In genomic region chr5:77099317-77099996, GRCm38 (mm10) we compare ENCODE assay signal across 13 mouse cellular contexts. TPM values are rescaled to one million over a fixed set of nuclear protein-coding genes. Genes with fewer than 3 reads are reported as not detected.
DNase-seq lines count a peak whose midpoint lies in the region; ATAC-seq and TF ChIP-seq lines count a peak whose summit lies in the region.
"Had no signal": no experiment of that assay in that cellular context is flagged by ENCODE, and none has a peak within 500 bp of the region (broad histone marks: within the 10 kb centered on the region; RNA-seq: fewer than 3 reads in every experiment).

No protein-coding gene starts in this region.

- H3K4me3 ChIP-seq in lung, postnatal 0 days (ENCODE audit: low read depth, low read length) = no peak overlapping the region
- H3K4me3 ChIP-seq in lung, adult 2 months (replicated peaks; ENCODE audit: extremely low read depth, low read depth, low read length) = no peak overlapping the region
- H3K4me3 ChIP-seq in heart, embryonic 10.5 days = peak overlapping the region; percentile 15; the same call in 1 of the 2 replicates
- H3K4me3 ChIP-seq in midbrain, embryonic 14.5 days (replicated peaks; ENCODE audit: low read depth, low read length) = no peak overlapping the region
- H3K4me3 ChIP-seq: left cerebral cortex, adult 2 months; liver, embryonic 15.5 days; stomach, embryonic 15.5 days had no signal

- ATAC-seq in lung, postnatal 0 days = peak; percentile 30
- ATAC-seq in midbrain, embryonic 14.5 days (ENCODE audit: low FRiP score, low TSS enrichment) = no peak
- ATAC-seq: hindbrain, postnatal 0 days had no signal

- TF ChIP-seq CTCF in lung, postnatal 0 days (IDR thresholded peaks at IDR 0.05) = no peak
- TF ChIP-seq CTCF in lung, adult 2 months (IDR thresholded peaks at IDR 0.05; ENCODE audit: insufficient read depth, low read length) = no peak

- no peak overlapping the region for H3K9ac ChIP-seq in lung, postnatal 0 days (replicated peaks; ENCODE audit: low read depth)
- no peak overlapping the region for H3K9ac ChIP-seq in midbrain, embryonic 14.5 days (replicated peaks; ENCODE audit: low read length)
- H3K9ac ChIP-seq: liver, embryonic 15.5 days; stomach, embryonic 15.5 days had no signal

- H3K4me1 ChIP-seq in lung, postnatal 0 days (ENCODE audit: insufficient read depth, low read depth, low read length) = peaks cover 19% of the 10 kb centered on the region
- H3K4me1 ChIP-seq in lung, adult 2 months (ENCODE audit: control insufficient read depth, insufficient read depth, low read length) = peaks cover 9% of the 10 kb centered on the region
- peaks cover 61% of the 10 kb centered on the region for H3K4me1 ChIP-seq in heart, embryonic 10.5 days
- H3K4me1 ChIP-seq in midbrain, embryonic 14.5 days (ENCODE audit: control insufficient read depth, insufficient read depth, low read length) = 0 out of 2 replicates have a peak, but pooled peaks cover 6% of the 10 kb centered on the region
- H3K4me1 ChIP-seq: stomach, embryonic 15.5 days had no signal

- no peak for TF ChIP-seq POLR2A in lung, adult 2 months (IDR thresholded peaks at IDR 0.05; ENCODE audit: borderline replicate concordance, extremely low read depth, low read depth, low read length)

- H3K4me2 ChIP-seq in lung, postnatal 0 days (replicated peaks; ENCODE audit: low read depth, low read length) = no peak overlapping the region
- H3K4me2 ChIP-seq in midbrain, embryonic 14.5 days (ENCODE audit: low read length) = no peak overlapping the region
- H3K4me2 ChIP-seq: liver, embryonic 15.5 days; stomach, embryonic 15.5 days had no signal

- WGBS in lung, postnatal 0 days = 37% methylated on average over 11 of the region's 11 CpGs
- 27% methylated on average over 11 of the region's 11 CpGs for WGBS in lung, adult 2 months
- WGBS in heart, embryonic 10.5 days = 29% methylated on average over 11 of the region's 11 CpGs
- WGBS in midbrain, embryonic 14.5 days = 82% methylated on average over 11 of the region's 11 CpGs

- no peaks in the 10 kb centered on the region for H3K27me3 ChIP-seq in lung, postnatal 0 days (replicated peaks; ENCODE audit: insufficient read depth, low read length)
- H3K27me3 ChIP-seq in heart, embryonic 10.5 days (ENCODE audit: insufficient read depth, poor library complexity, severe bottlenecking) = peaks cover 22% of the 10 kb centered on the region
- H3K27me3 ChIP-seq in midbrain, embryonic 14.5 days (ENCODE audit: control insufficient read depth, insufficient read depth, low read length) = peaks cover 26% of the 10 kb centered on the region
- H3K27me3 ChIP-seq: stomach, embryonic 15.5 days had no signal

- peak; percentile 53 for DNase-seq in lung, postnatal 0 days (ENCODE audit: low spot score)
- no peak for DNase-seq in lung, adult 2 months
- DNase-seq in heart, embryonic 10.5 days (ENCODE audit: low spot score) = peak; percentile 83
- DNase-seq in kidney, postnatal 36 days = peak; percentile 52 to 56
- DNase-seq in midbrain, embryonic 14.5 days = no peak
- DNase-seq in layer of hippocampus, adult 9-10 months (ENCODE audit: low spot score) = no peak
- DNase-seq in thymus, postnatal 4 days = no peak
- DNase-seq: adrenal gland, adult 8-10 months; cerebellum, adult 2 months had no signal

- peak; percentile 73 for TF ChIP-seq EP300 in lung, postnatal 0 days (IDR thresholded peaks at IDR 0.05)

- peak overlapping the region; percentile 58 for H3K27ac ChIP-seq in lung, postnatal 0 days (ENCODE audit: low read length)
- peak overlapping the region; percentile 60; the same call in 1 of the 2 replicates for H3K27ac ChIP-seq in heart, embryonic 10.5 days
- H3K27ac ChIP-seq in midbrain, embryonic 14.5 days (replicated peaks; ENCODE audit: low read depth, low read length) = no peak overlapping the region
- H3K27ac ChIP-seq: hindbrain, postnatal 0 days; left cerebral cortex, adult 2 months; liver, embryonic 15.5 days; stomach, embryonic 15.5 days had no signal

- H3K9me3 ChIP-seq in lung, postnatal 0 days (ENCODE audit: low read length) = no peaks in the 10 kb centered on the region
- no peaks in the 10 kb centered on the region for H3K9me3 ChIP-seq in heart, embryonic 10.5 days
- no peaks in the 10 kb centered on the region for H3K9me3 ChIP-seq in midbrain, embryonic 14.5 days (ENCODE audit: control insufficient read depth, low read length)
- H3K9me3 ChIP-seq: liver, embryonic 15.5 days; stomach, embryonic 15.5 days had no signal

- no peaks in the 10 kb centered on the region for H3K36me3 ChIP-seq in lung, postnatal 0 days (ENCODE audit: insufficient read depth, low read length)
- H3K36me3 ChIP-seq in heart, embryonic 10.5 days = no peaks in the 10 kb centered on the region
- no peaks in the 10 kb centered on the region for H3K36me3 ChIP-seq in midbrain, embryonic 14.5 days (ENCODE audit: control insufficient read depth, insufficient read depth, low read length)
- H3K36me3 ChIP-seq: liver, embryonic 15.5 days; stomach, embryonic 15.5 days had no signal

RNA-seq across cellular contexts. Expression of gene Hopx, which starts 15.5 kb away (rescaled TPM):
- 49.0 and 49.5 TPM in 2 replicates for polyA plus RNA-seq in lung, postnatal 0 days (2015; fragmentation: Nextera tagmentation; extraction: Ambion mirVana)
- 592 and 698 TPM in 2 replicates for polyA plus RNA-seq in lung, adult 2 months (2012; rRNA removed)
- polyA plus RNA-seq in heart, embryonic 10.5 days (2016; fragmentation: Nextera tagmentation; extraction: Ambion mirVana) = 6.7 and 11.5 TPM in 2 replicates
- polyA plus RNA-seq in midbrain, embryonic 14.5 days (2014; fragmentation: Nextera tagmentation; extraction: Ambion mirVana) = 0.82 and 0.93 TPM in 2 replicates

Comparison
In these comparisons a context has a peak if more than half of its experiments do, and no peak if none do; other contexts are left out.
1. DNase-seq: peak in lung, postnatal 0 days (single experiment), heart, embryonic 10.5 days (single experiment) and kidney, postnatal 36 days (2 of 2); none in lung, adult 2 months (single experiment), midbrain, embryonic 14.5 days (single experiment), layer of hippocampus, adult 9-10 months (single experiment) and thymus, postnatal 4 days (single experiment).
2. RNA of gene Hopx, which starts 15.5 kb away (polyA plus RNA-seq): 592 to 698 TPM in lung, adult 2 months; 49.0 to 49.5 TPM in lung, postnatal 0 days, 6.7 to 11.5 TPM in heart, embryonic 10.5 days and 0.82 to 0.93 TPM in midbrain, embryonic 14.5 days; every median in the first group is over 10 times any median in the second.